Mouse (Mus musculus) embryonic fibroblast, embryonic 13.5 days (primary cell): Measurements from ENCODE around the gene Khdc3.

Experiments used
- CTCF ChIP-seq: IDR thresholded peaks from 2 replicates; pipeline ENCODE4 v1.5.1; 2011; ENCODE audit warnings: mild to moderate bottlenecking, control low read depth, low read length, moderate library complexity, borderline replicate concordance; ENCODE audit not compliant: insufficient read depth
- POLR2A ChIP-seq: IDR thresholded peaks from 2 replicates; pipeline ENCODE4 v1.6.1; 2011; ENCODE audit warnings: low read depth, mild to moderate bottlenecking, control low read depth, low read length, moderate library complexity

- no peak for TF ChIP-seq POLR2A
- TF ChIP-seq CTCF: no peak
Measured at GRCm38 (mm10) chr9:73125043-73125570, 23.5 kb downstream of the Khdc3 start.
